Mouse (Mus musculus): ENCODE measurements at regions not wholly inside any gene's neighbourhood (a gene's known extent, or its start where the extent isn't known, plus 50 kb on each side); places are given as distances from the start of the nearest gene placed in this dataset.

- no peaks in the 10 kb centered on the region for H3K27me3 ChIP-seq (ENCODE audit: insufficient read depth, low read length)
- no peak overlapping the region for H3K27ac ChIP-seq (ENCODE audit: low read length)
- no peak for ATAC-seq (ENCODE audit: low FRiP score, low TSS enrichment)
- WGBS, result 59% methylated on average over 3 of the region's 3 CpGs
- no peak overlapping the region for H3K4me3 ChIP-seq (ENCODE audit: low read length)
- H3K4me2 ChIP-seq (replicated peaks; ENCODE audit: low read depth, low read length), result no peak overlapping the region
- no peaks in the 10 kb centered on the region for H3K36me3 ChIP-seq (ENCODE audit: insufficient read depth, low read length)
- H3K4me1 ChIP-seq (ENCODE audit: insufficient read depth, low read length), result no peaks in the 10 kb centered on the region
- no peak overlapping the region for H3K9ac ChIP-seq (replicated peaks; ENCODE audit: low read length)
- no peaks in the 10 kb centered on the region for H3K9me3 ChIP-seq (ENCODE audit: low read length)
Measured at GRCm38 (mm10) chr1:52397460-52397859, 103.0 kb downstream of the Nab1 start.

- WGBS, result 49% methylated on average over 2 of the region's 2 CpGs
- no peak overlapping the region for H3K9ac ChIP-seq (replicated peaks; ENCODE audit: low read length)
- no peaks in the 10 kb centered on the region for H3K9me3 ChIP-seq (ENCODE audit: low read length)
- H3K36me3 ChIP-seq (ENCODE audit: insufficient read depth, low read length), result no peaks in the 10 kb centered on the region
- no peak for ATAC-seq (ENCODE audit: low FRiP score, low TSS enrichment)
- H3K27me3 ChIP-seq (ENCODE audit: insufficient read depth, low read length), result no peaks in the 10 kb centered on the region
- no peaks in the 10 kb centered on the region for H3K4me1 ChIP-seq (ENCODE audit: insufficient read depth, low read length)
- no peak overlapping the region for H3K27ac ChIP-seq (ENCODE audit: low read length)
- H3K4me2 ChIP-seq (replicated peaks; ENCODE audit: low read depth, low read length), result no peak overlapping the region
- no peak overlapping the region for H3K4me3 ChIP-seq (ENCODE audit: low read length)
Measured at GRCm38 (mm10) chr1:52392933-52393332, 107.5 kb downstream of the Nab1 start.

- no peaks in the 10 kb centered on the region for H3K9me3 ChIP-seq (ENCODE audit: low read length)
- ATAC-seq (ENCODE audit: low FRiP score, low TSS enrichment), result no peak
- H3K9ac ChIP-seq (replicated peaks; ENCODE audit: low read length), result no peak overlapping the region
- no peaks in the 10 kb centered on the region for H3K4me1 ChIP-seq (ENCODE audit: insufficient read depth, low read length)
- WGBS, result 63% methylated on average over 6 of the region's 6 CpGs
- H3K27me3 ChIP-seq (ENCODE audit: insufficient read depth, low read length), result no peaks in the 10 kb centered on the region
- no peak overlapping the region for H3K4me2 ChIP-seq (replicated peaks; ENCODE audit: low read depth, low read length)
- no peak overlapping the region for H3K4me3 ChIP-seq (ENCODE audit: low read length)
- no peak overlapping the region for H3K27ac ChIP-seq (ENCODE audit: low read length)
- no peaks in the 10 kb centered on the region for H3K36me3 ChIP-seq (ENCODE audit: insufficient read depth, low read length)
Measured at GRCm38 (mm10) chr1:52388836-52389235, 111.6 kb downstream of the Nab1 start.

- peak; percentile 73; the same call in 1 of the 2 replicates for ATAC-seq (ENCODE audit: low FRiP score, low TSS enrichment)
- H3K4me1 ChIP-seq (ENCODE audit: insufficient read depth, low read length), result no peaks in the 10 kb centered on the region
- no peaks in the 10 kb centered on the region for H3K27me3 ChIP-seq (ENCODE audit: insufficient read depth, low read length)
- no peak overlapping the region for H3K9ac ChIP-seq (replicated peaks; ENCODE audit: low read length)
- no peak overlapping the region for H3K4me3 ChIP-seq (ENCODE audit: low read length)
- H3K4me2 ChIP-seq (replicated peaks; ENCODE audit: low read depth, low read length), result no peak overlapping the region
- no peaks in the 10 kb centered on the region for H3K9me3 ChIP-seq (ENCODE audit: low read length)
- no peak overlapping the region for H3K27ac ChIP-seq (ENCODE audit: low read length)
- WGBS, result 27% methylated on average over 6 of the region's 6 CpGs
- H3K36me3 ChIP-seq (ENCODE audit: insufficient read depth, low read length), result no peaks in the 10 kb centered on the region
Measured at GRCm38 (mm10) chr1:52388118-52388517, 112.4 kb downstream of the Nab1 start.

- Histone ChIP-seq H3K4me3 (ENCODE audit: low read length) (no peak overlapping the region), H3K27me3 (ENCODE audit: insufficient read depth, low read length) (no peaks in the 10 kb centered on the region), H3K4me2 (replicated peaks; ENCODE audit: low read depth, low read length) (no peak overlapping the region), H3K36me3 (ENCODE audit: insufficient read depth, low read length) (no peaks in the 10 kb centered on the region), H3K4me1 (ENCODE audit: insufficient read depth, low read length) (no peaks in the 10 kb centered on the region), H3K9me3 (ENCODE audit: low read length) (no peaks in the 10 kb centered on the region), H3K9ac (replicated peaks; ENCODE audit: low read length) (no peak overlapping the region), H3K27ac (ENCODE audit: low read length) (no peak overlapping the region)
- 72% methylated on average over 3 of the region's 3 CpGs for WGBS
- peak; percentile 67 for ATAC-seq (ENCODE audit: low FRiP score, low TSS enrichment)
Measured at GRCm38 (mm10) chr1:52387062-52387461, 113.4 kb downstream of the Nab1 start.

GRCm38 (mm10) chr1:52375320-52375719 is 125.2 kb downstream of the Nab1 start:
- Histone ChIP-seq H3K27me3 (ENCODE audit: insufficient read depth, low read length) (no peaks in the 10 kb centered on the region), H3K27ac (ENCODE audit: low read length) (no peak overlapping the region), H3K36me3 (ENCODE audit: insufficient read depth, low read length) (no peaks in the 10 kb centered on the region), H3K9me3 (ENCODE audit: low read length) (no peaks in the 10 kb centered on the region), H3K4me3 (ENCODE audit: low read length) (no peak overlapping the region), H3K9ac (replicated peaks; ENCODE audit: low read length) (no peak overlapping the region), H3K4me1 (ENCODE audit: insufficient read depth, low read length) (no peaks in the 10 kb centered on the region), H3K4me2 (replicated peaks; ENCODE audit: low read depth, low read length) (no peak overlapping the region)
- 79% methylated on average over 6 of the region's 6 CpGs for WGBS
- ATAC-seq (ENCODE audit: low FRiP score, low TSS enrichment), result no peak

GRCm38 (mm10) chr1:52374666-52375065 is 125.8 kb downstream of the Nab1 start:
- Histone ChIP-seq H3K36me3 (ENCODE audit: insufficient read depth, low read length) (no peaks in the 10 kb centered on the region), H3K27ac (ENCODE audit: low read length) (no peak overlapping the region), H3K4me3 (ENCODE audit: low read length) (no peak overlapping the region), H3K4me2 (replicated peaks; ENCODE audit: low read depth, low read length) (no peak overlapping the region), H3K9ac (replicated peaks; ENCODE audit: low read length) (no peak overlapping the region), H3K27me3 (ENCODE audit: insufficient read depth, low read length) (no peaks in the 10 kb centered on the region), H3K4me1 (ENCODE audit: insufficient read depth, low read length) (no peaks in the 10 kb centered on the region), H3K9me3 (ENCODE audit: low read length) (no peaks in the 10 kb centered on the region)
- 87% methylated on average over 2 of the region's 2 CpGs for WGBS
- ATAC-seq (ENCODE audit: low FRiP score, low TSS enrichment), result no peak

GRCm38 (mm10) chr1:52373817-52374216 is 126.7 kb downstream of the Nab1 start:
- H3K4me1 ChIP-seq (ENCODE audit: insufficient read depth, low read length), result no peaks in the 10 kb centered on the region
- H3K4me3 ChIP-seq (ENCODE audit: low read length), result no peak overlapping the region
- no peaks in the 10 kb centered on the region for H3K27me3 ChIP-seq (ENCODE audit: insufficient read depth, low read length)
- no peaks in the 10 kb centered on the region for H3K36me3 ChIP-seq (ENCODE audit: insufficient read depth, low read length)
- 75% methylated on average over 2 of the region's 2 CpGs for WGBS
- no peak for ATAC-seq (ENCODE audit: low FRiP score, low TSS enrichment)
- H3K9ac ChIP-seq (replicated peaks; ENCODE audit: low read length), result no peak overlapping the region
- no peak overlapping the region for H3K4me2 ChIP-seq (replicated peaks; ENCODE audit: low read depth, low read length)
- H3K27ac ChIP-seq (ENCODE audit: low read length), result no peak overlapping the region
- H3K9me3 ChIP-seq (ENCODE audit: low read length), result no peaks in the 10 kb centered on the region

GRCm38 (mm10) chr1:52366386-52366785 is 133.4 kb upstream of the Gls start:
- no peaks in the 10 kb centered on the region for H3K9me3 ChIP-seq (ENCODE audit: low read length)
- H3K36me3 ChIP-seq (ENCODE audit: insufficient read depth, low read length), result no peaks in the 10 kb centered on the region
- no peak overlapping the region for H3K27ac ChIP-seq (ENCODE audit: low read length)
- H3K4me3 ChIP-seq (ENCODE audit: low read length), result no peak overlapping the region
- no peaks in the 10 kb centered on the region for H3K4me1 ChIP-seq (ENCODE audit: insufficient read depth, low read length)
- H3K27me3 ChIP-seq (ENCODE audit: insufficient read depth, low read length), result no peaks in the 10 kb centered on the region
- no peak overlapping the region for H3K4me2 ChIP-seq (replicated peaks; ENCODE audit: low read depth, low read length)
- ATAC-seq (ENCODE audit: low FRiP score, low TSS enrichment), result no peak
- WGBS, result 79% methylated on average over 7 of the region's 7 CpGs
- H3K9ac ChIP-seq (replicated peaks; ENCODE audit: low read length), result no peak overlapping the region

GRCm38 (mm10) chr1:52363625-52364024 is 130.6 kb upstream of the Gls start:
- 85% methylated on average over 3 of the region's 3 CpGs for WGBS

GRCm38 (mm10) chr1:52362976-52363375 is 129.9 kb upstream of the Gls start:
- no peak overlapping the region for H3K4me3 ChIP-seq (ENCODE audit: low read length)
- H3K36me3 ChIP-seq (ENCODE audit: insufficient read depth, low read length), result no peaks in the 10 kb centered on the region
- no peaks in the 10 kb centered on the region for H3K27me3 ChIP-seq (ENCODE audit: insufficient read depth, low read length)
- no peaks in the 10 kb centered on the region for H3K9me3 ChIP-seq (ENCODE audit: low read length)
- H3K4me2 ChIP-seq (replicated peaks; ENCODE audit: low read depth, low read length), result no peak overlapping the region
- ATAC-seq (ENCODE audit: low FRiP score, low TSS enrichment), result no peak
- H3K9ac ChIP-seq (replicated peaks; ENCODE audit: low read length), result no peak overlapping the region
- H3K4me1 ChIP-seq (ENCODE audit: insufficient read depth, low read length), result no peaks in the 10 kb centered on the region
- no peak overlapping the region for H3K27ac ChIP-seq (ENCODE audit: low read length)

More at GRCm38 (mm10) chr1:52363625-52364024, 130.6 kb upstream of the Gls start:
- ATAC-seq (ENCODE audit: low FRiP score, low TSS enrichment), result no peak
- no peak overlapping the region for H3K4me3 ChIP-seq (ENCODE audit: low read length)
- H3K9ac ChIP-seq (replicated peaks; ENCODE audit: low read length), result no peak overlapping the region
- no peaks in the 10 kb centered on the region for H3K9me3 ChIP-seq (ENCODE audit: low read length)
- H3K27ac ChIP-seq (ENCODE audit: low read length), result no peak overlapping the region
- H3K4me1 ChIP-seq (ENCODE audit: insufficient read depth, low read length), result no peaks in the 10 kb centered on the region
- H3K27me3 ChIP-seq (ENCODE audit: insufficient read depth, low read length), result no peaks in the 10 kb centered on the region
- no peaks in the 10 kb centered on the region for H3K36me3 ChIP-seq (ENCODE audit: insufficient read depth, low read length)
- no peak overlapping the region for H3K4me2 ChIP-seq (replicated peaks; ENCODE audit: low read depth, low read length)

All from kidney, embryonic 16.5 days (tissue).